Mouse (Mus musculus): ENCODE results near the gene Sorbs1.

Gene Sorbs1

DNA sequence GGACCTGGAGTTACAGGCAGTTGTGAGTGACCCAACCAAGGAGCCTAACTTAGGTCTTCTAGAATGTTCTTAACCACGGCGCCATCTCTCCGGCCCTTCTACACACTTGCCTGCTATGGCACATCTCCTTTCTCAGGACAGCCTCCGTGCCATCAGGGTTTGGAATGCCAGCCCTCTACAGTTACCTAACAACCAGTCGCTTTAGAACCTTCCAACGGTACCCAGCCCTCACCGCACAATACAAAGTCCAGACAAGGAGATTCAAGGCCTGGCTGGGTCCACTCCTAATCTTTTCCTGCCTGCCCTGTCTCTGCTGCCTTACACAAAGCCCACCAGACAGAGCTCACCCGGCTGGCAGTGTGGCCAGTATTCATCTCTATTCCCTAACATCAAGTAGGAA, 106.9 kb downstream of the Sorbs1 start:
- DNase-seq (ENCODE audit: low spot score), result no peak

DNA sequence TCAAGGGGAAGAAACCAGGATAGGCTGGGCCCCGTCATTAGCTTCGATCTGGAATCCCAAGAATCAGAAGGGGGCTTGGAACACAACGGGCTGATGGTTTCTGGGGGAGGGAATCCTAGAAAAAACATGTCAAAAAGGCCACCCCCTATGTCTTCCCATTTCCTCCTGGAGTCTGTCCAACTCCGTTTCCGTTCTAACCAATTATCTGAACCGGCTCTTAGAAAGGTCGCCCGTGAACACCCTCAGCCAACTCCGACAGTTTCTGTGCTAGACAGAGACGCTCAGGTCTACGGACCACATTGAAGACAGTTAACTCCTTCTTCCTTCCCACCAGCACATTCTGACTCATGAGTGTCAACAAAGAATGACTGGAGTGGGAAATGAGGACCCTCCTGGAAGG, 107.8 kb downstream of the Sorbs1 start:
- DNase-seq (ENCODE audit: low spot score), result no peak

DNA sequence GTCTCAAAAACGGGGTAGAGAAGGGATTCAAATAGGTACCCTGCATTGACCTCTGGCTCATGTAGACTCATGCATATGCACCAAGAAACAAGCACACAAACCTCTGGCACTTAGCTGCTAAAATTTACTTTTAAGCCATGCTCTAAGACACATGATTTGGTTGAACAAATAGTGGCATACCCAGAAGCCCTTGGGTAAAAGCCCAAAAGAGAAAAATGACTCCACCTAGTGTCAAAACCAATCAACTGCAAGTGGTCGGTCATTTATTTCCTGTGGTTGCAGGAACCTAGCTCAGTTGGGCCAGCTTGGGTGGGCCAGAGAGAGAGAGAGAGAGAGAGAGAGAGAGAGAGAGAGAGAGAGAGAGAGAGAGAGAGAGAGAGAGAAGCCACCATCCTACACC, 109.0 kb downstream of the Sorbs1 start:
- no peak for DNase-seq (ENCODE audit: low spot score)

DNA sequence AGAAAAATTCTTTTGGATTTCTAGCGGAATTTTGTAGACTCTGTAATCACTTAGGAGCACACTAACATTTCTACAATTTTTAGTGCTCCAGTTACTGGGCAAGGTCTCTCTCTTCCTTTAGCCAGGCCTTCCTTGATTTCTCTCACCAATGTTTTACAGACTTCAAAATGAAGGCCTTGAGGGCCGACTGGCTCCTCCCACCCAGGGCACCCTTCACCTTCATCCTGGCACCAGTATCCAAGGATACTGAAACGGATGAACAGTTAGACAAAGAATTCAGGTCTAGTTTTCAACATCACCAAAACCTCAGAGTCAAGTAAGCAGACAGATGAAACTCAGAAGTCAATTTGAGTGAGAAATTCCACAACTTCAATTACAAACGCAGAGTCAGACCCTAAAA, 109.6 kb downstream of the Sorbs1 start:
- DNase-seq (ENCODE audit: low spot score), result no peak

DNA sequence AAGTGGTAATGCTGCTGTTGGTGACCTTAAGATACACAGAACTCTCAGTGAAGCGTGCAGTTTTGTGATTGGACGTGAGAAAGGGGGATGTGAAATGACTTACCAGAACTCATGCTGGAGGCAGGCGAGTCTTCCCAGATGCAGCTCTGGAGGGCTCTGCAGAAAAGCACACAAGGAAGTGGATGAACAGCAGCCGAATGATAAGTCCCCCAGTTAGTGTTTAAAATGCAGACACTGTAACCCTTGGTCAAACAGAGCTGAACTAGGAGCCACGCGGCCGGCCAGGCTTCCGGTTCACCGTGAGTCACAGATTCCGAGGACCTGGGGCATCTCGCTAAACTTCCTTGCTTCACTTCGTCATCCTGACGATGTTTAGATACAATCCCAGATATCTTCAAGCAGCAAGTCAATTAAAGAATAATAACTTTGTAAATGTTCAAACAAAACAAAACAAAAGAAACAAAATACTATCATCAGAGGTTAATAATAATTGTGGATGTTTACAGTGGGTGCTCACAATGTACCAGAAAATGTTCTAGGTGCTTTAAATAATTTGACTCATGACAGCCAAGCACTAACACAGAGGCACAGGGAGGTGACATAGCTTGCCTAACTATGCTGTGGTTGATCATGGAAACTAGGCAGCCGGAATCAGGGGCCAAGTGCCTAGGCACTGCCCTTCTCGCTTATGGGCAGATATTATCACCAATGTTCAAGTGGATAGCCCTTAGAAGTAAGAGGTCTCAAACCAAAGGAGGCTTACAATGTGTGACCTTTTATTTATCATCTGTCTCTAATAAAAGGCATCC, 111.2 kb downstream of the Sorbs1 start:
- no peak for DNase-seq (ENCODE audit: low spot score)

DNA sequence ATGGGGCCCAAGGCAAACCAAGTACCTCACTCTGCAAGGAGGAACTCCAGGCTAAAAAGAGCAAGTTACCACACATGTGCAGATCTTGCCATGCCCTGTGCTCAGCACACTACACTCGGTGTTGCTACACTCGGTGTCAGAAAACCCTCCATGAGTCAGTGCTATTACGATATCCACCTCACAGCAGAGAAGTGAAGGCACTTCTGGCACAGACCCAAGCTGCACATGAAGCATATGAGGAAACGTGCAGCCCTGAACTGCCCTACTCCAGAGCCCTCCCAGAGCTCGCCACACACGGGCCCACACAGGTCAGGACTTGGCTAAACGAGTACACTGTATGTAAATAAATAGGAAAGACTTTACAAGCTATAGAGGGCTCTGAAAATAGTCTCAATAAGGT, 112.4 kb downstream of the Sorbs1 start:
- DNase-seq (ENCODE audit: low spot score), result no peak

DNA sequence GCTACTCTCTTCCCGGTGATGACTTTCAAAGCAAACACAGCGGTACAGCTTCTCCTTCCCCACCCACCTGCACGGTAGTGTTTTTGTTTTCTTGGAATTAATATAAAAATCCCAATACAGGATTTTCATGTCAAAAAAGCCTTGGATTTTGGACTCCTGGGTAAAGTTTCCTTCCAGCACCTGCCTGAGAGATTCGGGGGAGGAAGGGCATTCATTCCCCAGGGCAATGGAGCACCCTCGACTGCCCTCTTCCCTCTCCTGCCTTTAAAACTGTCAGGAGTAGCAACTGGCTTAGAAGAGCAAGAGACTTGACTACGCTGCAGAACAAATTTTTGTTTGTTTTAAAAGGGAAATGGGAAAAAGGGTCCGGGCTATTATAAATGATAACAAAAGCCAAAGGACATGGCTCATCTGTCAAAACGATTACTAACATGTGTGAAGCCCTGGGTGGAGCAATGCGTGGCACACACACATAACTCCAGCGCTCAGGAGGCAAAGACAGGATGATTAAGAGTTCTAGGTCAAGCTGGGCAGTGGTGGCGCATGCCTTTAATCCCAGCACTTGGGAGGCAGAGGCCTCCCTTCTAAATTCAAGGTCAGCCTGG, 113.1 kb downstream of the Sorbs1 start:
- no peak for DNase-seq (ENCODE audit: low spot score)

DNA sequence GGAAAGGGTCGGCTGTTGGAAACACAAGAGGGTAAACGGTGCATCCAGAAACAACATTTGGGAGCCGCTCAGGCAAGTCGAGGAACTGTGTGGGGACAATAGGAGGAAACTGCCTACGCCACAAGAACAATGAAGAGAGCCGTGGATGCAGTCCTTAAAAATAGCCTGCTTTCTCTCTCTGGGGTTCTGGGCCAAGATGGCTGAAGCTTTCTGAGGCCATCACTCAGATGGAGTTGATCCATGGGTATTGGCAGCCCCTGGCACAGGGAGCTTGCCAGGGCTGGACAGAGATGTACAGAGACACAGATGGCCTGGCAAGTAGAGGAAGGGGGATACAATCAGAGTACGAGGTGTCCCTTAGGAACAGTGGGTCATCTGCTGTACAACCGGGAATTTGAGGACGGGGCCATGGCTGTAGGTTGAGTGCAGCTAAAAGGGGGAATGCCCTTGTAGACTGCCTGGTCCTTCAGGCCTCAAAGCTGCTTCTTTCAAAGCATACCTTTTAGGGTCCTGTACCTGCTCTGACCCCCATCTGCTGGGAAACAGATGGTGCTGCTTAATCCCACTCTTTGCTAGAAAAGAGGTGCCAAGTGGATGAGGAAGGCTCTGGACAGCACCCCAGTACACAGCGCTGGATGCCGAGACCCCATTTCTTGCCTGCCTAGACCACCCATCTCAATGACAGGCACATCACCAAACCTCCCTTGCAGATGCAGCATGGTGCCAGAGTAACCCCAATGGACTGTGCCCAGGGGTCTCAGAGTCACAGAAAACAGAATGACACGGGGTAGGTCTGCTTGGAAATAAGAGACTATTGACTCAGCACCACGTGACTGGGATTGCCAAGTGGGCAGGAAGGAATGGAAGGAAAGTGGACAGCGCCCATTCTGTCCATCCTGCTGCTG, 117.6 kb downstream of the Sorbs1 start:
- no peak for DNase-seq (ENCODE audit: low spot score)

DNA sequence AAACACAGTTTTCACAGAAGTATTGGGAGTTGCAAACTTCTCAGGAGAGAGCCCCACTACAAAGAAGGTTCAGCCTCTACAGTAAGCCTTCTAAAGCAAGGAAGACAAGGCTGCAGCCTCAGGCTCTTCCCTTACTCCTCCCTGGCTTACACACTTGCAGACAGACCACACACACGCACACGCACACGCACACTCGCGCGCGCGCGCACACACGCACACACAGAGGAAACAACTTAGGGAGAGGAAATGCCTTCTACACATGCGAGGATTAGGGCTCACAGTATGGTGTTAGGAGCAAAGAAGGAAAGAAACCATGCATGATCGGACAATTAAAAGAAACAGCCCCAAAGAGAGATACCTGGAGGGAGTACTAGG, 118.3 kb downstream of the Sorbs1 start:
- no peak for DNase-seq (ENCODE audit: low spot score)

DNA sequence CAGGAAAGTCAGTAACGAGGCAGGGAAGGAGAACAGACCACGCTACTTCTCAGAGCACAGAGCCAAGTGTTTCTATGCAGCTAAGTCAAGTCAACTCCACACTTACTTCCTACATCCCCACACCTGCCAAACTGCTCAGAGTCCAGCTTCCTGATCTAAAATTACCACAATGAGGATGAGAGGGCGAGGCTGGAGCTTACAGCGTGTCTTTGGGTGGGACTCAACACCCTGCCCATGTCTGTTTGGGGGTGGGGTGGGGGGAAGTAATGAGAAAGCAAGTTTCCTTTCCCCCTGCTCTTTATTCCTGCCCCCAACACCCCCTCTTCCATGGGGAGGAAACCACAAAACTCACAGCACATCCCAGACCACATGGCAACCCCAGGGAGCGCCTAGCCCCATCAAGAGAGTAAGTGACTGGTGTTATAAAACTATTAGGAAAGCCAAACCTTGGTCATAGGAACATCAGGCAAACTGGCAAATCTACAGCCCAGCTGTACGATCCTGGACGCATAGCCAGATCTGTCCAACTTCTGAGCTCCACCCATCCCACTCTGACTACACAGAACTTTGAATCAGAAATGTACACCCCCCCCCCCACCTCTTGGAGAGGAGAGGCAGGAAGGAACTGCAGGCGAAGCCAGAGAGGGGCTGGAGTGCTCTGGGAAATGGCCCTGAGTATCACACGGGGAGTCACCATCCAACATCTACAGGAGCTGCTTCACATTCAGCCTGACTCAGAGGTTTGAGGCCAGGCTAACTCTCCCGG, 118.8 kb downstream of the Sorbs1 start:
- no peak for DNase-seq (ENCODE audit: low spot score)

DNA sequence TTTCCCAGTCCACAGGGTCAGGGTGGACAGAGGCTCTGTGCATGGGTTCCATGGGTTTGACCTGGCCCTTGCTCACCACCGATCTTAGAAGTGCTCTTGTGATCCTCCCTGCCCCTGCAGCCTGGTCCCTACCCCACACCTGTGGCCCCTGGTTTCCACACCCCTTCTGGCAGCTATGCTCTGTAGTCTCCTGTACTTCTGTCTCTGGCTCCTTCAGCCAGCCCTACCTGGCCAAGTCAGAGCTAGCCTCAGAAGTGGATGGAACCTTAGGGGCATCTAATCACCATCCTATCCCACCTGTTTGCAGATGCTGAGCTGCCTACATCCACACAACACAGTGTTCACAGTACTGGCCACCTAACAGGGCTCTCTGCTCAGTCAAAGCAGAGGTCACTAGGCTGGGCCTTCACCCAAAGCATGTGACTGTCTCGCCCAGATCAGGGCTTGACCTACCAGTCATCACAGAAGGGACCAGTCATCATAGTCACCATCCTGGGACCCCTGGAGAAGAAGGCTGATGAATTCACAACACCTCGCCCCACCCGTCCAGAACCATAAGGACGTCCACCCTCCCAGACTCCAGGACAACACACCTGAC, 120.7 kb downstream of the Sorbs1 start:
- DNase-seq (ENCODE audit: low spot score), result no peak

DNA sequence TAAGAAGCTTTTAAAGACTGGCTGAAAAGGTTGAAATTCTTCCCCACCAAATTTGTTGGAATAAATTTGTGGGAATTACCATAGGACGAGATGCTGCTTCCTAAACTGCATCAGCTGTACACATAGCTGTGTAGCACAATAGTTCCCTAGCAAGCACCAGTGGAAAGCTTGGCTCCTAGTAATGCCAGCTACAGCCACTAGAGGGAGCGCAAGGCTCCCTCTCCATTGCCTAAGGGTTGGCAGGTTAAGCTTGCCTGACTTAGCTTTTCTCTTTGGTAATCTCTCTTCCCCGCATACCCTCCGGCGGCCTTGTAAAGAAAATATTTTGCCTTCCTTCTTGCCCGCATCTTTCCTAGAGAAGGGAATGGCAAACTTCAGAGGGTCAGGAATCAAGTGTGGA, 122.1 kb downstream of the Sorbs1 start:
- DNase-seq (ENCODE audit: low spot score), result peak; percentile 46

DNA sequence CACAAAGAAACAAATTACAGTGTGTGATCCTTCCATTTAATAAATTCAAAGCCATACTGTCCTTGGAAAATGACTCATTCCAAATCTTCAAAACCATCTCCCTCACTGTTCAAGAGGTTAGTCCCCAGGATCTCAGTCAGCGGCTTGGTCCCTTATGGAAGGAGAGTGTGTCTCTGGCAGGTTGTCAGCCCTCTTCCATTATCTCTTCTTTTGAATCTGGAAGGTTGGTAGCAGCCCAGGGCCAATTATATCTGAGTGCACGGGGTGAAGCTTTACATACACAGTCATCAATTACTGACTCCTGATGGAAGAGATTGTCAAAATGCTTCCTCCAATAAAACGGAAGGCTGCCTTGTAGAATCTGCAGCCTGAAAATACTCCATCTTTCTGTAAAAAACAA, 126.7 kb downstream of the Sorbs1 start:
- DNase-seq (ENCODE audit: low spot score), result no peak

DNA sequence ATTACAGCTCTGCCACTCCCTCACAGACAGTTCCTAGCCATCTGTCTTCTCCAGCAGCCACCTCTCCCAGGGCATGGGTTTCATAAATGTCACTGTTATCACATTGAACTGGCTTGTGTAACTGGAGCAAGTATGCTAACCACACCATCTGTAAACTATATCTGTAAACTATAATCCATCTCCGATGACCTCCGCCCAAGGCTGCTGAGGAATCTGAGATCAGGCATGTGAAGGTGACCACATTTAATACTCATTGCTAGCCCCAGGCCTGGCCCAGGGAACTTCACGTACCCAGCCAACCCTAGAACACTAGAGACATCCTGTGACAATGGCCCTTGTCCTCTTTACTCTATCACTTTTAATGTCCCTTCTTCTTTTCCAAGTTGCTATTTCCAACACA, 128.2 kb downstream of the Sorbs1 start:
- no peak for DNase-seq (ENCODE audit: low spot score)

DNA sequence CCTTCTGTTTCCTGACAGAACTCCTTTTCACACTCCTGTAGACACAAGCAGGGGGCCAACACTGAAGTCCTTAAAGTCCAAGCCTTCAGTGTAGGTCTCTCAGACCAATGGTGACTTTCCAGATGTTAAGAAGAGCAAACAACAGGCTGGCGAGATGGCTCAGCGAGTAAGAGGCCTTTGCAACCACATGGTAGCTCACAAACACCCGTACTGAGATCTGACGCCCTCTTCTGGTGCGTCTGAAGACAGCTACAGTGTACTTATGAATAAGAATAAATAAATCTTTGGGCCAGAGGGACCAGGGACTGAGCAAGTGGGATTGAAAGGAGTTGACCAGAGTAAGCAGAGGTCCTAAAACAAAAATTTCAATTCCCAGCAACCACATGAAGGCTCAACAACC, 129.6 kb downstream of the Sorbs1 start:
- no peak for DNase-seq (ENCODE audit: low spot score)

DNA sequence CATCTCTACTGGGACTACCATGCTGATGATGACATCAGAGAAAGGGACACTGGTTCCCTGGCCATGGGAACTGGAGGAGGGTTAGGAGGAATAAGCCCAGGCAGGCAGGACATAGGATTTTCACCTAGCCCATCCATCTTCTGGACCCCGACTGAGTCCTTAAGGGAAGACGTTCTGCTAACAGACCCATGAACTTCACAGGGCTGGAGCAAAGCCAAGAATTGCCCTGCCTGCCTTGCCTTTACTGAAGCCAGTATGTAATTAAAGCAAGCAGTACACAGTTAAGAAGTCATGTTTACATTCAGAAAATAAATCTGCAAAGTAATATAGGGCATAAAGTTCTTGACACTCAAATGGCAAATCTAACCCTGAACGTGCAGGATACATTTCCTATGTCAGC, 132.9 kb downstream of the Sorbs1 start:
- DNase-seq (ENCODE audit: low spot score), result no peak

DNA sequence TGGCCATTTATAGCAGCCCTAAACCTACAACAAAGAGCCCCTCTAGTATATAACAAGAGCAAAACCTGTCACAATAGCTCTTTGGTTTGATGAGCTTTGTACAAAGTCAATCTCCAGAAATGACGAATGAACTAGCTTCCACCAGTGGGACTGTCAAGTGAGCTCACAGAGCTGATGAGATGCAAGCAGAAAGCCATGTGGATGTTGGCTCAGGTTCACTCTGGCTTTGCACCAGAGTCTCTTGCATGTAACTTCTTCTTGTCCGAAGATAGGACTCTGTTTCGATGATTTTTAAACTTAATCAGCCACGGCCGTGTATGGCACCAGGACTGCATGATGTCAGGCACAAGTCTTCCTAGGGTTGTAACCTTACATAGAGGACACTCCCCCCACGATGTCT, 133.6 kb downstream of the Sorbs1 start:
- no peak for DNase-seq (ENCODE audit: low spot score)

DNA sequence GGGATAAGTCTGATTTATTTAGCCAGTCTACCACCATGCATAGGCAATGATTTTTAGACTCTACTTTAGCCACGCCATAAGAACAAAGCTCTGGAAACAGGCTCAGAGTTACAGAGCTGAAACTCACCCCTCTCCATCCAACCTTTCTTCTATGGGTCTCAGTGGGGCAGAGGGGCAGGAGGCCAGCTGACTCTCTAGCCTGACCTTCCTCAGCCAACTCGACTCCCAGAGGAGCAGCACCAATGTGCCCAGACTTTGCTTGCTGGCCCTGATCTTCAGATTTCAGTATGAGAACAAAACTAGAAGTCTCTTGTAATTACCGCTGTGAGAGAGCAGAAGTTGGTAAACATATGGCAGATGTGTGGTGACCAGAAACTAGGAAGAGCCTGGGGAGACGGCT, 134.5 kb downstream of the Sorbs1 start:
- no peak for DNase-seq (ENCODE audit: low spot score)

DNA sequence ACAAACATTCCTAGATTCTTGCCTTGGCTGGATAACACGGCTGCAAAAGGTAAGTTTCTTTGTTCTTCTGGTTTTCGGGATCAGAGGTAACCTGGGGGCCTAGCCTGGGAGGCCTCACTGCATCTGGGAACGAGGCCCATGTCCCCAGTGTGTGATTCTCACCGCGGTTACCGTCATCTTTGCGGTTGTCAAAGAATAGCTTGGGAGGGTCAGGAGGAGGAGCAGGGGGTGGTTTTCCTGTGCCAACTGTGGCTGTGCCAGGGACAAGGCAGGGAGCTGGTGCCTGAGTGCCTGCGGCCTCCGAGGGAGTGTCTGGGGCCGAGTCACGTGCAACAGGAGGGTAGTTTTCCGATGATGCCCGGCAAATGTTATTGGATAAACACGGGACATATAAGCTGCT, 135.9 kb downstream of the Sorbs1 start:
- no peak for DNase-seq (ENCODE audit: low spot score)

DNA sequence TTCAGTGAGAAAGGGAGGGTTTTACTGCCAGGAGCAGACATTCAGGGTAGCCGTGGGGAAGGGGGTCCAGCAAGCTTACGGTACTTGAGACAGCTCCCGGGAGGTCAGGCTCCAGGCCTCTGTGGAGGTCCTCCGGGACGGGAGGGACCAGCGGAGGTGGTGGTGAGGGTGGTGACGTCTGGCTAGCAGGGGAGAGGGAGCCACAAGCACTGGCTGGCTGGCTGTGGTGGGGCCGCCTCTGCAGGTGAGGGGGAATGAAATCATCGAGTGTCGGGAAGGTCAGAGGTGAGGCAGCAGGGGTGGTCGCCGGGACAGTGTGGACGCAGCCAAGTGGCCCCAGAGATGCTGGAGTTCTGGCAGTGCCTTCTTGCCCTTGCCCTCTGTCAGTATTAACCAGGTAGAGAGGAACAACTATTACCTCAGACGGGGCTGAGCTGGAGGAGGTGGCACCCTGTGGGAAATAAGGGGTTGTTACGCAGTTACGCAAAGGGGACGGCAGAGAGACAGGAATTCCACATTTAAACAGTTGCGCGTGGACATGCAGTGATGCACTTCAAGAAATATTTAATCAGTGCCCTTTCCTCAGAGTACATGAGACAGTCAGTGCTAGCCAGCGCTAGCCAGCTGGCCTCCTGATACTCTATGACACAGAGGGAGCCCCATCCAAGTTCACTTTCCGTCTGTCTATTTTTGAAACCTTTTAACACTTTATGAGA, 136.9 kb downstream of the Sorbs1 start:
- no peak for DNase-seq (ENCODE audit: low spot score)

DNA sequence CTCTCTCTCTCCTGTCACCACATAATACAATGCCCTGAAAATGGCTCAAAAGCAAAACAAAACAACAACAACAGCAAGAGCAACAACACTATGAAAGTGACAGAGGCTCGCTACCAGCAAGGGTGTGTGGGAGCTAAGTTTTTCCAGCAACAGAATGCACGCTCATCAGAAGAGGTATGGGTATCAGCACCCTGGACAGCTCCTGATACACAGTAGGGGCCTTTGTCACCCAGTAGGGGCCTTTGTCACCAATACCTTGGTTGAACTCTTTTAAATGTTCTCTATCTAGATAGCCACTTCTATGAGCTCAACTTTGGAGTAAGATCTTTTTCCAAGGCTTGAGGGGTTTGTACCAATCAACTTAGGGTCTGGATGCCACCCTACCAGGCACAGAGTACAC, 138.9 kb downstream of the Sorbs1 start:
- no peak for DNase-seq (ENCODE audit: low spot score)

All from testis, postnatal 14 days (tissue).